Comparison of ENCODE assay signal across 10 mouse cellular contexts in the genomic region with DNA sequence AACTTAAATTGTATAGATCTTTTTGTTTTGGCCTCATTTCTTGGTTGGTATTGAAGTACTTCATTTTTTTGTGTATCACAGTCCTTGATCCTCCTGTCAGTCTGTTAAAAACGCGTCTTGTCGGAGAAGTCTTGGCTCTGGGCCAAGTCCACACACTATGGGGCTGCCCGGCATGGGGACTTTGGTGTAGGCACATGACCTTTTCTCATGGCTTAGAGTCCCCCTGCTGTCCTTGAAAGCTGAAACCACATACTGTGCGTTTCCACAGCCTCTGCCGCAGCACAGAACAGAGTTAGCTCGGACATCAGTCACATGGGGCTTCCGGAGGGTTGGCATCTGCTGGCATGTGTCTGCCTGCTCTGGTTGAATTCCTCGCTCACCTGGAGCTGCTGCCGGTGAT. TPM values are rescaled to one million over a fixed set of nuclear protein-coding genes. Genes with fewer than 3 reads are reported as not detected.
DNase-seq lines count a peak whose midpoint lies in the region; ATAC-seq lines count a peak whose summit lies in the region.
"Had no signal": no experiment of that assay in that cellular context is flagged by ENCODE, and none has a peak within 500 bp of the region (broad histone marks: within the 10 kb centered on the region; RNA-seq: fewer than 3 reads in every experiment).

No protein-coding gene starts in this region.

- DNase-seq in heart, postnatal 25 days (ENCODE audit: low spot score) = no peak
- peak; percentile 56 for DNase-seq in ZHBTc4 (ENCODE audit: low read depth, low spot score)
- DNase-seq in embryonic facial prominence, embryonic 11.5 days (ENCODE audit: low spot score) = peak; percentile 34
- DNase-seq in kidney, postnatal 10 days = peak; percentile 61
- DNase-seq in B cell, adult 2 months = no peak
- no peak for DNase-seq in layer of hippocampus, adult 9-10 months (ENCODE audit: low spot score)

- intact Hi-C loops in heart, postnatal 25 days (cut with DNase I) = no loop called here

- H3K36me3 ChIP-seq in heart, embryonic 14.5 days (ENCODE audit: control insufficient read depth, insufficient read depth, low read length) = peaks cover 12% of the 10 kb centered on the region; the same call in 1 of the 2 replicates
- no peaks in the 10 kb centered on the region for H3K36me3 ChIP-seq in embryonic facial prominence, embryonic 11.5 days (replicated peaks; ENCODE audit: control insufficient read depth, insufficient read depth, low read depth, low read length)

- H3K4me3 ChIP-seq in heart, embryonic 14.5 days (ENCODE audit: control insufficient read depth in 1 of 2, insufficient read depth in 1 of 2, low read depth in 1 of 2, low read length in 2 of 2) = no peak overlapping the region
- no peak overlapping the region for H3K4me3 ChIP-seq in embryonic facial prominence, embryonic 11.5 days (ENCODE audit: low read depth, low read length)
- H3K4me3 ChIP-seq: embryonic facial prominence, embryonic 15.5 days; megakaryocyte, embryonic 14.5 days had no signal

- H3K9ac ChIP-seq in heart, embryonic 14.5 days (ENCODE audit: low read length) = no peak overlapping the region
- no peak overlapping the region for H3K9ac ChIP-seq in embryonic facial prominence, embryonic 11.5 days (replicated peaks; ENCODE audit: low read length)
- H3K9ac ChIP-seq: embryonic facial prominence, embryonic 15.5 days had no signal

- peak; percentile 79 for ATAC-seq in heart, embryonic 14.5 days (ENCODE audit: insufficient number of reproducible peaks, insufficient read depth, low FRiP score, low read depth)
- 0 out of 2 replicates have a peak, but pooled peaks have one; percentile 57 for ATAC-seq in embryonic facial prominence, embryonic 11.5 days (replicated peaks; ENCODE audit: insufficient number of reproducible peaks, low FRiP score, low TSS enrichment, low read depth)
- no peak for ATAC-seq in megakaryocyte, adult 5-6 weeks (ENCODE audit: poor library complexity, severe bottlenecking)

- peak overlapping the region; percentile 23 for H3K4me2 ChIP-seq in heart, embryonic 14.5 days (ENCODE audit: low read length)
- H3K4me2 ChIP-seq in embryonic facial prominence, embryonic 11.5 days (ENCODE audit: low read depth, low read length) = no peak overlapping the region
- H3K4me2 ChIP-seq: embryonic facial prominence, embryonic 15.5 days had no signal

- H3K27ac ChIP-seq in heart, embryonic 14.5 days (replicated peaks in 1 of 2; ENCODE audit: control insufficient read depth in 1 of 2, insufficient read depth in 1 of 2, low read depth in 2 of 2, low read length in 2 of 2) = peak overlapping the region; percentile 4 to 71
- no peak overlapping the region for H3K27ac ChIP-seq in embryonic facial prominence, embryonic 11.5 days (replicated peaks; ENCODE audit: low read depth, low read length)
- H3K27ac ChIP-seq: embryonic facial prominence, embryonic 15.5 days had no signal

- no peaks in the 10 kb centered on the region for H3K9me3 ChIP-seq in heart, embryonic 14.5 days (ENCODE audit: control insufficient read depth, low read length)
- no peaks in the 10 kb centered on the region for H3K9me3 ChIP-seq in embryonic facial prominence, embryonic 11.5 days (replicated peaks; ENCODE audit: control insufficient read depth, low read length)
- H3K9me3 ChIP-seq: embryonic facial prominence, embryonic 15.5 days; megakaryocyte, embryonic 14.5 days had no signal

- H3K27me3 ChIP-seq in heart, embryonic 14.5 days (ENCODE audit: control insufficient read depth, insufficient read depth, low read length) = no peaks in the 10 kb centered on the region
- H3K27me3 ChIP-seq in embryonic facial prominence, embryonic 11.5 days (ENCODE audit: control insufficient read depth, insufficient read depth, low read length) = no peaks in the 10 kb centered on the region
- H3K27me3 ChIP-seq: embryonic facial prominence, embryonic 15.5 days; megakaryocyte, embryonic 14.5 days had no signal

- peaks cover 11 to 29% of the 10 kb centered on the region in 2 experiments for H3K4me1 ChIP-seq in heart, embryonic 14.5 days (ENCODE audit: control insufficient read depth in 2 of 2, insufficient read depth in 2 of 2, low read length in 2 of 2)
- no peaks in the 10 kb centered on the region for H3K4me1 ChIP-seq in embryonic facial prominence, embryonic 11.5 days (ENCODE audit: control insufficient read depth, insufficient read depth, low read length)

- 18% methylated on average over 10 of the region's 10 CpGs for WGBS in heart, embryonic 14.5 days
- WGBS in embryonic facial prominence, embryonic 11.5 days = 41% methylated on average over 10 of the region's 10 CpGs

RNA-seq across cellular contexts. Expression of a gene that starts 36.5 kb away (rescaled TPM):
- polyA plus RNA-seq in heart, embryonic 14.5 days (2014; fragmentation: Nextera tagmentation; extraction: Ambion mirVana) = 3.5 and 4.7 TPM in 2 replicates
- total RNA-seq in heart, postnatal 25 days (2021) = under 1 TPM; 0.31 to 0.39 TPM
- polyA plus RNA-seq in embryonic facial prominence, embryonic 11.5 days (2014; fragmentation: Nextera tagmentation; extraction: Ambion mirVana) = 7.1 and 7.8 TPM in 2 replicates
- total RNA-seq in megakaryocyte, adult 5-6 weeks (2015) = 1.5 and 1.6 TPM in 2 replicates
- total RNA-seq in megakaryocyte, adult 5-6 weeks (2017) = 1.4 and 1.6 TPM in 2 replicates

RNA-seq across cellular contexts. Expression of a gene that starts 45.8 kb away (rescaled TPM):
- 4.6 TPM in 2 replicates for polyA plus RNA-seq in heart, embryonic 14.5 days (2014; fragmentation: Nextera tagmentation; extraction: Ambion mirVana)
- 1 to 10 TPM; 9.3 to 9.8 TPM for total RNA-seq in heart, postnatal 25 days (2021)
- polyA plus RNA-seq in embryonic facial prominence, embryonic 11.5 days (2014; fragmentation: Nextera tagmentation; extraction: Ambion mirVana) = 2.2 and 3.3 TPM in 2 replicates
- 3.3 and 4.5 TPM in 2 replicates for total RNA-seq in megakaryocyte, adult 5-6 weeks (2015)
- 5.5 and 6.2 TPM in 2 replicates for total RNA-seq in megakaryocyte, adult 5-6 weeks (2017)

Comparison
In these comparisons a context has a peak if more than half of its experiments do, and no peak if none do; other contexts are left out.
1. DNase-seq: peak in ZHBTc4 (single experiment), embryonic facial prominence, embryonic 11.5 days (single experiment) and kidney, postnatal 10 days (single experiment); none in heart, postnatal 25 days (single experiment), B cell, adult 2 months (0 of 2) and layer of hippocampus, adult 9-10 months (single experiment).